Mouse (Mus musculus) retina, embryonic 14.5 days (tissue): ENCODE data around the gene Zdbf2.
"Not testable (repeated sequence)": the region's sequence is repeated elsewhere in the genome, so short reads cannot be mapped to it uniquely, and the experiment has no call there.

Source experiments
- DNase-seq: peaks from one replicate; pipeline ENCODE4 v3.0.0-alpha.2; 2015; ENCODE audit warnings: low spot score

Gene Zdbf2

GRCm38 (mm10) chr1:63263671-63264070 lies 9.4 kb upstream of the Zdbf2 start:
- DNase-seq = peak; percentile 21

GRCm38 (mm10) chr1:63265461-63265860 lies 7.6 kb upstream of the Zdbf2 start:
- peak; percentile 17 for DNase-seq

- DNase-seq = peak; percentile 38
Observed at GRCm38 (mm10) chr1:63266121-63266520, 6.9 kb upstream of the Zdbf2 start.

- DNase-seq = peak; percentile 14
Observed at GRCm38 (mm10) chr1:63266716-63267115, 6.3 kb upstream of the Zdbf2 start.

GRCm38 (mm10) chr1:63272125-63272675 lies 865 bp upstream of the Zdbf2 start:
- peak; percentile 44 for DNase-seq

- peak; percentile 55 for DNase-seq
Observed at GRCm38 (mm10) chr1:63273339-63273951, 380 bp downstream of the Zdbf2 start.

GRCm38 (mm10) chr1:63274046-63274730 lies 1.1 kb downstream of the Zdbf2 start:
- peak; percentile 52 for DNase-seq

GRCm38 (mm10) chr1:63278106-63278505 lies 5.0 kb downstream of the Zdbf2 start:
- peak; percentile 52 for DNase-seq

GRCm38 (mm10) chr1:63293965-63294364 lies 20.9 kb downstream of the Zdbf2 start:
- DNase-seq = peak; percentile 11

GRCm38 (mm10) chr1:63309661-63310060 lies 36.6 kb downstream of the Zdbf2 start:
- DNase-seq = peak; percentile 22

- DNase-seq = not testable (repeated sequence)
Observed at GRCm38 (mm10) chr1:63323565-63324132, 50.6 kb downstream of the Zdbf2 start.
